Mouse (Mus musculus) limb, embryonic 13.5 days (tissue): ENCODE results near the gene Fam122c. TPM values are rescaled to one million over a fixed set of nuclear protein-coding genes. Genes with fewer than 3 reads are reported as not detected.
"Not testable (repeated sequence)": the region's sequence is repeated elsewhere in the genome, so short reads cannot be mapped to it uniquely, and the experiment has no call there.

Experiments
- ATAC-seq: fragments of 200-750 bp; cut with Nextera tagmentation; 2 replicates; pipeline ENCODE4 v1.8.0; 2017; ENCODE audit warnings: low read depth, moderate number of reproducible peaks, moderate TSS enrichment; ENCODE audit not compliant: low FRiP score
- H3K27ac ChIP-seq: fragments of 300-500 bp; sonication (generic); 2 replicates; pipeline ENCODE4 v1.5.1; 2015; ENCODE audit warnings: inconsistent platforms, mild to moderate bottlenecking, moderate library complexity
- H3K27me3 ChIP-seq: fragments of 300-500 bp; sonication (generic); 2 replicates; pipeline ENCODE4 v1.6.1; 2015; ENCODE audit warnings: mild to moderate bottlenecking, inconsistent platforms
- H3K36me3 ChIP-seq: fragments of 300-500 bp; sonication (generic); 2 replicates; pipeline ENCODE4 v1.6.1; 2015; ENCODE audit warnings: inconsistent platforms, mild to moderate bottlenecking, moderate library complexity
- H3K4me1 ChIP-seq: fragments of 300-500 bp; sonication (generic); 2 replicates; pipeline ENCODE4 v1.6.1; 2015; ENCODE audit warnings: inconsistent platforms
- H3K4me2 ChIP-seq: fragments of 300-500 bp; sonication (generic); replicated peaks from 2 replicates; pipeline ENCODE4 v1.6.1; 2015; ENCODE audit warnings: inconsistent platforms, mild to moderate bottlenecking, moderate library complexity
- H3K4me3 ChIP-seq: fragments of 300-500 bp; sonication (generic); 2 replicates; pipeline ENCODE4 v1.5.1; 2015; ENCODE audit warnings: moderate library complexity, mild to moderate bottlenecking, inconsistent platforms
- H3K9ac ChIP-seq: fragments of 300-500 bp; sonication (generic); 2 replicates; pipeline ENCODE4 v1.6.1; 2015; ENCODE audit warnings: mild to moderate bottlenecking, inconsistent platforms
- H3K9me3 ChIP-seq: fragments of 300-500 bp; sonication (generic); 2 replicates; pipeline ENCODE4 v1.6.1; 2016; ENCODE audit warnings: inconsistent platforms
- WGBS: fragments of 180-500 bp; shearing (Covaris S2); methylation state at CpG from one replicate; pipeline ENCODE4 v1.1.7; 2015; 5-methylcytosine and 5-hydroxymethylcytosine counted together
- polyA plus RNA-seq: library from polyadenylated mRNA; unstranded; fragments of >200 nt; fragmentation: Nextera tagmentation; extraction: Ambion mirVana; gene quantifications from 2 replicates; pipeline ENCODE4 v1.2.1, GENCODE M21; 2015

The Fam122c gene
- polyA plus RNA-seq, 1 experiment from 2014 or later, result not detected

DNA sequence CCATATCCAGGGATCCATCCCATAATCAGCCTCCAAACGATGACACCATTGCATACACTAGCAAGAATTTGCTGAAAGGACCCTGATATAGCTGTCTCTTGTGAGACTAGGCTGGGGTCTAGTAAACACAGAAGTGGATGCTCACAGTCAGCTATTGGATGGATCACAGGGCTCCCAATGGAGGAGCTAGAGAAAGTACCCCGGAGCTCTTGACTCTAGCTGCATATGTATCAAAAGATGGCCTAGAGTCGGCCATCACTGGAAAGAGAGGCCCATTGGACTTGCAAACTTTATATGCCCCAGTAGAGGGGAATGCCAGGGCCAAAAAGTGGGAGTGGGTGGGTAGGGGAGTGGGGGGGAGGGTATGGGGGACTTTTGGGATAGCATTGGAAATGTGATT is 1.6 kb upstream of the Fam122c start:
- ATAC-seq, H3K27me3 ChIP-seq, H3K4me1 ChIP-seq, H3K9ac ChIP-seq, H3K4me2 ChIP-seq, H3K4me3 ChIP-seq, H3K36me3 ChIP-seq, H3K9me3 ChIP-seq, H3K27ac ChIP-seq: not testable (repeated sequence)
- WGBS, result 80% methylated on average over 3 of the region's 3 CpGs

DNA sequence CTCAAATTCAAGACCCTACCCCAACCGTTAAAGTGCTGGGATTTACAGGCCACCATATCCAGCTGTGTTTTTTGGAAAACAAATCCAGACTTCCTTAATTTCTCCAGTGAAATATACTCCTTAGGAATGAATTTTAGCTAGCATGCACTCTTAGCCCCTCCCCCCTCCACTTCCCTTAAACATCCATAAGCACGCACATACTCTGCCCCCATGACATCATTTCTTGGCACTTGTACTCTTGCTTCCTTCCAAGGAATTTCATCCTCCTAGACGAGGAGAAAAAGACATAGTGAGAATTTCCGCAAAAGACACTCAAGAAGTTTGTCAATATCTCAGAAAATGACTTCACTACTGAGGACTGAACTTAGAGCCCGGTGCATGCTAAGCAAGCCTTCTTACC is 14.7 kb downstream of the Fam122c start:
- WGBS, result 71% methylated on average over 5 of the region's 5 CpGs
- ATAC-seq, result peak; percentile 44; the same call in 1 of the 2 replicates
- no peaks in the 10 kb centered on the region for H3K27me3 ChIP-seq
- H3K4me1 ChIP-seq, result no peaks in the 10 kb centered on the region
- H3K27ac ChIP-seq, result no peak overlapping the region
- no peaks in the 10 kb centered on the region for H3K36me3 ChIP-seq
- no peak overlapping the region for H3K4me3 ChIP-seq
- no peaks in the 10 kb centered on the region for H3K9me3 ChIP-seq
- H3K4me2 ChIP-seq, result no peak overlapping the region
- H3K9ac ChIP-seq, result no peak overlapping the region

DNA sequence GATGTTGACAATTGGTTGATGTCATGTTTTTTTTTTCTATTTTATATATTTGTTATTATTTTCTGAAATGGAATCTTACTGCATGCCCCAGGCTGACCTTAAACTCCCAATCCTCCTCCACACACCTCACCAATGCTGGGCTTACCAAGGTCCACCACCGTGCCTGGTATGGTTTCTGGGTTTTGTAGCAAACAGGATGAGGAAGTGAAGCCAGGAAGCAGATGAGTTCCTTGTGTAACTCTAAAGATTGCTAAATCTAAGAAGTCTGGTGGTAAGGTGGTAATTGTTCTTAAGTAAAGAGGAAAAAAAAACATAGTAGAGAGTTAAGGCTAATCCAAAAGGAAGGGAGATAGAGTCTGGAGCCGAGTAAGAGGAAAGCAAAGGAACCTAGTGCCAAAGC is 47.3 kb downstream of the Fam122c start:
- no peaks in the 10 kb centered on the region for H3K36me3 ChIP-seq
- no peaks in the 10 kb centered on the region for H3K9me3 ChIP-seq
- no peaks in the 10 kb centered on the region for H3K4me1 ChIP-seq
- H3K9ac ChIP-seq, result no peak overlapping the region
- WGBS, result 75% methylated on average over 2 of the region's 2 CpGs
- no peak for ATAC-seq
- H3K4me3 ChIP-seq, result no peak overlapping the region
- H3K27ac ChIP-seq, result no peak overlapping the region
- no peak overlapping the region for H3K4me2 ChIP-seq
- H3K27me3 ChIP-seq, result no peaks in the 10 kb centered on the region

DNA sequence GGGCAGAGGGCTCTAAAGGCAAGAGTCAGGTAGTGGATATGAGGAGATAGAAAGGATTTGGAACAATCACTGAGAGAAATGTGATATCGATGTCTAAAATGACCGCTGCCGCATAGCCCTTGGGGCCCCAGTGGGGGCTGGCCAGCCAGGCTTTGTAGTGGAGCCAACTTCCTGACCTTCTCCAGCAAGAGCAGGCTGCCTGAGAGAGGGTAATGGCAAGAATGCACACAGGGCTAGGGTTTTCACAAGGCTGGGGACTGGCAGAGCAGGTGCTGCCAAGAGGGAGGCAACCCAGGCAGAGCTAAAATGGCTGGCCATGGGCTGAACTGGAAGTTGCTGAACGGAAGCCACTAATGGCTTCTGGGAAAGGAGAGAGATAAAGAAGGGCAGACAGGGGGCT is 47.9 kb downstream of the Fam122c start:
- Histone ChIP-seq H3K27me3 (no peaks in the 10 kb centered on the region), H3K27ac (no peak overlapping the region), H3K9ac (no peak overlapping the region), H3K36me3 (no peaks in the 10 kb centered on the region), H3K4me3 (no peak overlapping the region), H3K4me1 (no peaks in the 10 kb centered on the region), H3K9me3 (no peaks in the 10 kb centered on the region), H3K4me2 (no peak overlapping the region)
- no peak for ATAC-seq
- WGBS, result 91% methylated on average over 4 of the region's 4 CpGs

DNA sequence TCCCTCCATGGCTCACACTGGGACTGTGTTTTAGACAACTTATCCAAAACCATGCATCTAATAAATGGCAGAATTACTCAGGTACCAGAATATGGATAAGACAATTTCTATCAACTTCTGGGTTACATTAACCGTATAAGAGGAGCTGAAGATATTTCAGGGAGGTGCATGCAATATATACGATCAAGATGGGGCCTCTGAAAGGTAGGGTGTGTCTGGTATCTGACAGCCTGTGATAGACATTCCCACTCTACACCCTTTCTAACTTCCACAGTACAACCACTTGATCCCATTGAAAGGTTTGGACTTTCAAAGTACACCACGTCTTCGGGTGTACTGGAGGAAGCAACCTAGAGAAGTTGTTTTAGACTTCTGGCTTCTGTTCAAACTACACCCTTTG is 57.2 kb downstream of the Fam122c start:
- Histone ChIP-seq H3K36me3 (no peaks in the 10 kb centered on the region), H3K9me3 (no peaks in the 10 kb centered on the region), H3K27ac (no peak overlapping the region), H3K9ac (no peak overlapping the region), H3K4me2 (no peak overlapping the region), H3K27me3 (no peaks in the 10 kb centered on the region), H3K4me1 (no peaks in the 10 kb centered on the region), H3K4me3 (no peak overlapping the region)
- no peak for ATAC-seq
- 91% methylated on average over 4 of the region's 4 CpGs for WGBS

DNA sequence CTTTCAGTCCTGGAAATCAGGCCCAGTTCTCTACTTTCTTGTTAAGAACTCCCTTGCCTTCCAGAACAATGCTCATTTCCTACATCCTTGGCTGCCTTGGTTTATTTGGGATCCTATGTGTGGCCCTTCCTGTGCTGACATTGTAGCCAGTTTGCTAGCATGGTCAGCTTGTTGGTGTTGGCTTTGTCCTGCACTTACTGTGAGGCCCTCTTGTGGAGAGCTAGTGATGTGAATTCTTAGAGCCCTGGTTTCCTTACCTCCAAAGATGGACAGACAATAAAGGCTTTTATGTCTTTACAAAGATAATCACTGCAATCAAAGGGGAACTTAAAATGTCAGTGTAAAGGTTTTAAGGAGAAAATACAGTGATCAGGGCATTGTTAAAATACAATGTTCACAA is 64.1 kb downstream of the Fam122c start:
- no peak overlapping the region for H3K4me3 ChIP-seq
- H3K9ac ChIP-seq, result no peak overlapping the region
- no peaks in the 10 kb centered on the region for H3K36me3 ChIP-seq
- H3K9me3 ChIP-seq, result no peaks in the 10 kb centered on the region
- no peak for ATAC-seq
- H3K27me3 ChIP-seq, result no peaks in the 10 kb centered on the region
- H3K4me1 ChIP-seq, result no peaks in the 10 kb centered on the region
- no peak overlapping the region for H3K27ac ChIP-seq
- H3K4me2 ChIP-seq, result no peak overlapping the region

DNA sequence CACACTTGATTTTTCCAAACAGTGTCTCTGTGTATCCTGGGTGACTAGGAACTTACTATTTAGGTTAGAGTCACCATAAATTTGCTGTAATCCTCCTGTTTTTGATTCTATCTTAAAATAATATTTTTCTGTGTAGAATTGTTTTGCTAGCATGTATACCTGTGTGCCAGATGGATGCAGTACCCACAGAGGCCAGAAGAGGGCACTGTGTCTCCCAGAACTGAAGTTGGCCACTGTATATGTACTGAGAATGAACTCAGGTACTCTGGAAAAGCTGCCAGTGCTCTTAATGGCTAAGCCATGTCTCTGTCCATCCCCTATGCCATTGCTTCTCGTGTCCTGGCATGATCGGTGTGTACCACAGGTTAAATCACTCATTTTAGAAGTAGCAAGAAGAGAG is 68.3 kb downstream of the Fam122c start:
- H3K4me2 ChIP-seq, result no peak overlapping the region
- WGBS, result 64% methylated on average over 2 of the region's 2 CpGs
- no peaks in the 10 kb centered on the region for H3K4me1 ChIP-seq
- no peak overlapping the region for H3K27ac ChIP-seq
- no peaks in the 10 kb centered on the region for H3K27me3 ChIP-seq
- ATAC-seq, result no peak
- no peak overlapping the region for H3K4me3 ChIP-seq
- H3K9ac ChIP-seq, result no peak overlapping the region
- peaks cover under 1% of the 10 kb centered on the region for H3K36me3 ChIP-seq
- no peaks in the 10 kb centered on the region for H3K9me3 ChIP-seq

DNA sequence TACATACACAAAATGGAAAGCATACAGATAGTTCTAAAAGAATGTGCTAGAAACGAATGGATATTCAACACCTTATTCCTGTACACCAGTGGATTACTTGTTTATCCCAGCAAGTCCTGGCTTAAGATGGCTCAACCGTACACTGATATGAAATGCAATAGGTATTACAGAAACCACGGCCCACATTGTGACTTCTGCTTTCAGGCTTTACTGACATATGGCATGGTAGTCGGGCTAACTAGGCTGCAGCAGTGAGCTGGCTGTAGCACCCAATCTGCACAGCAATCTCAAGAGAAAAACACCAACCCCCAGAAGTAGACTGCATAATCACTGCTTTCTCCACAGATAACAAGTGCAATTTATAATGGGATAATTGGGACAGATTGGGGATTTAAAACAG is 75.2 kb downstream of the Fam122c start:
- no peaks in the 10 kb centered on the region for H3K4me1 ChIP-seq
- ATAC-seq, result no peak
- H3K27ac ChIP-seq, result no peak overlapping the region
- peaks cover 28% of the 10 kb centered on the region for H3K36me3 ChIP-seq
- no peak overlapping the region for H3K4me2 ChIP-seq
- no peak overlapping the region for H3K4me3 ChIP-seq
- H3K9me3 ChIP-seq, result no peaks in the 10 kb centered on the region
- 87% methylated on average over 4 of the region's 4 CpGs for WGBS
- no peak overlapping the region for H3K9ac ChIP-seq
- no peaks in the 10 kb centered on the region for H3K27me3 ChIP-seq

DNA sequence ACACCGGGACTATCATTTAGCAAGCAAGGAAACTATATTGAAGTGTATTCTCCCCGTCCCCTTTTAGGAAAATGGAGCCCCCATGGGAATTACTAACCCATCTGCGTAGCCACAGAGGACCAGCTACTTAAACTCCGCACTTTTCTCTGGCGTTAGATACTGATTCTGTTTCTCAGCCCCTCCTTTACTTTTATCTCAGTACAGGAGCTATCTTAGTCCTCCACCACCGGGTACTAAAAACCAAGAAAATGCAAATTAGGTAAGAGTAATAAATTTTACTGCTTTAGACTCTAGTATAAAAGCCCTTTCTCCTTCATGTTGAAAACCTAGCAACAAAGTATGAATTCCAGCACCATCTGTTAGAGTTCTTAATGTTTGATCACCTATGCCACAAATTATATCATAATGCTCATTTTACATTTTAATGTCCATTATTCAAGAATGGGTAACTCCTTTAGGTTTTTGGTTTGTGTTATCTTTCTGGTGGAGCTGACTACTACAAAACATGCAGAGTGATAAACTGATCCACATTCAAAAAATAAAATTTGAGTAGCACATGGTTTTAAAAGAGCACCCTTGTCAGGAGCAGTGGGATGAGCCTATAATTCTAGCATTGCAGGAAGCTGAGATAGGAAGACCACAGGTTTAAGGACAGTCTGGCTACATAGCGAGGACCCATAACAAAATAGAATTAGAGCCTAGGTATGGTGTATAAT is 91.6 kb downstream of the Fam122c start:
- no peak overlapping the region for H3K4me2 ChIP-seq
- no peaks in the 10 kb centered on the region for H3K9me3 ChIP-seq
- no peak overlapping the region for H3K4me3 ChIP-seq
- no peaks in the 10 kb centered on the region for H3K36me3 ChIP-seq
- no peak overlapping the region for H3K27ac ChIP-seq
- H3K9ac ChIP-seq, result no peak overlapping the region
- no peak for ATAC-seq
- WGBS, result 73% methylated on average over 7 of the region's 7 CpGs
- H3K27me3 ChIP-seq, result no peaks in the 10 kb centered on the region
- 0 out of 2 replicates have a peak, but pooled peaks cover 3% of the 10 kb centered on the region for H3K4me1 ChIP-seq

DNA sequence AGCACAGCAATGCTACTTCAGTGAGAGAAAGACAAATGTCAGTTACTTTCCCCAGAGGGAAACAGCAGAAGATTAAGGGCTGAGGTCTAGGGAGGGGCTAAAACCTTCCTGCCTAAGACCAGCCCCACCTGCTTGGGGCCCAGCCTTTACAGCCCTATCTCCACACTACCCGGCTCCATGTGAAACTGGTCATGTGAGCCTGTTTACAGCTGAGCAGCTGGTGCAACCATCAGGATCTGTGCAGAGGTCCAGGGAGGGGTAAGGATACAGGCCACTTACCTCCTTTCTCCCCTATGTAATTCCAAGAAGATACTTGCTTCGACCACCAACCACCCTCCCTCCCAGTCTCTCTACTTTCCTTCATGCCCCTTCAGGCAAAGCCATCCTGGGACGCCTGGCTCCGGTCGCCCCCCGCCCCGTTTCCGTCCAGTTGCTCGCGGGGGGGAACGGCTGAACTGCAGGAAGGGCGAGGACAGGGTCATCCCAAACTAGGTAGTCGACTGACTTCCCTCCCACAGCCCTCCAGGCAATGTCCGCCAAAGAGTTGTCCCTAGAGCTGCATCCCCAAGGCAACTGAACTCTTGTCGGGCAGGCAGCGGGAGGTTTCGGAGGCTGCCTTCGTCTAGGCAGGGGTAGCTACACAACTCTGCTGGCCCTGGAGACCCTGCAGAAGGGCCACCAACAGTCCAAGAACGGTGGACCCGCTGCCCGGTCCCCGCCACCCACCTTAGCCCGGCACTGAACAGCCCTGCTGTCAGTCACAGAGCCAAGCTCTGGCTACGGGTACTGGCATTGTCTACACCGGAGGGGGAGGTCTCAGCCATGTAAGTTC is 96.5 kb downstream of the Fam122c start:
- Histone ChIP-seq H3K27me3 (no peaks in the 10 kb centered on the region), H3K27ac (peak overlapping the region; percentile 72), H3K9me3 (no peaks in the 10 kb centered on the region), H3K9ac (peak overlapping the region; percentile 78), H3K36me3 (no peaks in the 10 kb centered on the region), H3K4me3 (peak overlapping the region; percentile 62), H3K4me1 (0 out of 2 replicates have a peak, but pooled peaks cover 3% of the 10 kb centered on the region), H3K4me2 (peak overlapping the region; percentile 67)
- ATAC-seq, result peak; percentile 74
- WGBS, result 15% methylated on average over 25 of the region's 25 CpGs

DNA sequence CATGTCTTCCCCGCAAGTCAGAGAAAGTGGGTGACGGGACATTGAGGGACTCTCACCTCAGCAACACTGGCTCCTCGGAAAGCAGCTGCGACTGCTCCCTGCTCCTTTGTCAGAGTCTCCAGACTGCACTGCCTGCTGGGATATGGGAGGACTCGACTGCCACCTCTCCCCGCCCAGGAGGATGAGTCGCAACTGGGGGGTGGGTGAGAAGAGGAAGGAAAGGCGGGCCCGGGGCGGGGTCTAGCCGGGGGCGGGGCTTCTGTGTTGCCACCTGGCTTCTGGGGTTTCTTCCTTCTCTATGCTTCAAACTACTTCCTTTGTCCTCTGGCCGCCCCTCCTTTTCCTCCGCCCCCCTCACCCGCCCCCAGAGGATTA is 97.1 kb downstream of the Fam122c start, which contains the start of gene Mospd1:
Gene Mospd1 (minus strand): TSS at position 137 of the 375 bp plus-strand sequence.
- peak within 1 kb of the TSS; percentile 67 for H3K4me2 ChIP-seq
- no peaks in the 10 kb centered on the region for H3K27me3 ChIP-seq
- H3K9me3 ChIP-seq, result no peaks in the 10 kb centered on the region
- H3K4me1 ChIP-seq, result 0 out of 2 replicates have a peak, but pooled peaks cover 3% of the 10 kb centered on the region
- 8% methylated on average over 15 of the region's 15 CpGs for WGBS
- peak within 1 kb of the TSS; percentile 72 for H3K27ac ChIP-seq
- peak; percentile 96 for ATAC-seq
- peak within 1 kb of the TSS; percentile 78 for H3K9ac ChIP-seq
- H3K4me3 ChIP-seq, result peak within 1 kb of the TSS; percentile 62
- no peaks in the 10 kb centered on the region for H3K36me3 ChIP-seq
